Mouse (Mus musculus) gastrocnemius, postnatal 36 days (tissue): Measurements from ENCODE around the gene Gramd2. TPM values are rescaled to one million over a fixed set of nuclear protein-coding genes. Genes with fewer than 3 reads are reported as not detected.

Source experiments
- DNase-seq, 2 experiments: peaks; one replicate each; pipeline ENCODE4 v3.0.0; 2022
- intact Hi-C: fragments of 180-260 bp; cut with DNase I; formaldehyde crosslinking; loops from one replicate; pipeline ENCODE4 v1.15.1; 2025
- total RNA-seq, 2 experiments: library from RNA; stranded (reverse); gene quantifications; 2 replicates each; pipeline ENCODE4 v1.2.3; 2021

Gramd2 gene
- total RNA-seq, 2 experiments from 2014 or later = 0.25 TPM; not detected in 1

- DNase-seq = no peak
- intact Hi-C loops = no loop called here
Observed at GRCm38 (mm10) chr9:59667250-59667649, 12.7 kb upstream of the Gramd2 start.

GRCm38 (mm10) chr9:59667904-59668303 is 12.0 kb upstream of the Gramd2 start:
- intact Hi-C loops = no loop called here
- DNase-seq = no peak

- DNase-seq = no peak
- intact Hi-C loops = no loop called here
Observed at GRCm38 (mm10) chr9:59668473-59668872, 11.5 kb upstream of the Gramd2 start.

- no peak for DNase-seq
- intact Hi-C loops = no loop called here
Observed at GRCm38 (mm10) chr9:59669172-59669571, 10.8 kb upstream of the Gramd2 start.

GRCm38 (mm10) chr9:59672195-59672894 is 7.6 kb upstream of the Gramd2 start:
- intact Hi-C loops = loop anchor here (2.0 kb wide), 1 partner anchor 16 kb away; the partner anchor contains the start of gene Pkm
- DNase-seq = peak in 1 of 2 experiments; percentile 61

- intact Hi-C loops = loop anchor here (2.0 kb wide), 1 partner anchor 17 kb away; the partner anchor contains the start of gene Pkm
- DNase-seq = no peak
Observed at GRCm38 (mm10) chr9:59673427-59673826, 6.5 kb upstream of the Gramd2 start.

GRCm38 (mm10) chr9:59675598-59675997 is 4.3 kb upstream of the Gramd2 start:
- DNase-seq = no peak
- intact Hi-C loops = no loop called here

GRCm38 (mm10) chr9:59678313-59678712 is 1.6 kb upstream of the Gramd2 start:
- no peak for DNase-seq
- intact Hi-C loops = no loop called here

GRCm38 (mm10) chr9:59680534-59680875 is 561 bp downstream of the Gramd2 start:
- intact Hi-C loops = no loop called here
- DNase-seq = no peak

GRCm38 (mm10) chr9:59684020-59684419 is 4.1 kb downstream of the Gramd2 start:
- no peak for DNase-seq

GRCm38 (mm10) chr9:59687416-59688046 is 7.6 kb downstream of the Gramd2 start:
- intact Hi-C loops = no loop called here
- DNase-seq = no peak

More at GRCm38 (mm10) chr9:59684020-59684419, 4.1 kb downstream of the Gramd2 start:
- intact Hi-C loops = no loop called here

GRCm38 (mm10) chr9:59691635-59692094 is 11.7 kb downstream of the Gramd2 start:
- peak; percentile 71 to 76 for DNase-seq
- intact Hi-C loops = no loop called here

- peak in 1 of 2 experiments; percentile 38 for DNase-seq
- intact Hi-C loops = no loop called here
Observed at GRCm38 (mm10) chr9:59692145-59692544, 12.2 kb downstream of the Gramd2 start.

GRCm38 (mm10) chr9:59694571-59695450 is 14.9 kb downstream of the Gramd2 start:
- intact Hi-C loops = no loop called here
- DNase-seq = no peak

GRCm38 (mm10) chr9:59695451-59695813 is 15.5 kb downstream of the Gramd2 start:
- DNase-seq = no peak
- intact Hi-C loops = no loop called here

GRCm38 (mm10) chr9:59696381-59696780 is 16.4 kb downstream of the Gramd2 start:
- DNase-seq = no peak
- intact Hi-C loops = no loop called here

GRCm38 (mm10) chr9:59701094-59701493 is 21.1 kb downstream of the Gramd2 start:
- DNase-seq = no peak
- intact Hi-C loops = no loop called here

GRCm38 (mm10) chr9:59703099-59703498 is 23.2 kb downstream of the Gramd2 start:
- intact Hi-C loops = no loop called here
- DNase-seq = no peak

GRCm38 (mm10) chr9:59706850-59707825 is 27.2 kb downstream of the Gramd2 start:
- intact Hi-C loops = no loop called here

GRCm38 (mm10) chr9:59709225-59709624 is 29.3 kb downstream of the Gramd2 start:
- intact Hi-C loops = no loop called here
- no peak for DNase-seq

More at GRCm38 (mm10) chr9:59706850-59707825, 27.2 kb downstream of the Gramd2 start:
- no peak for DNase-seq
